Mouse (Mus musculus): ENCODE measurements around the gene Srgap1. TPM values are rescaled to one million over a fixed set of nuclear protein-coding genes. Genes with fewer than 3 reads are reported as not detected.

Gene Srgap1
- total and polyA plus RNA-seq, 2 experiments from 2014 or later = 18.8 to 24.4 TPM

DNA sequence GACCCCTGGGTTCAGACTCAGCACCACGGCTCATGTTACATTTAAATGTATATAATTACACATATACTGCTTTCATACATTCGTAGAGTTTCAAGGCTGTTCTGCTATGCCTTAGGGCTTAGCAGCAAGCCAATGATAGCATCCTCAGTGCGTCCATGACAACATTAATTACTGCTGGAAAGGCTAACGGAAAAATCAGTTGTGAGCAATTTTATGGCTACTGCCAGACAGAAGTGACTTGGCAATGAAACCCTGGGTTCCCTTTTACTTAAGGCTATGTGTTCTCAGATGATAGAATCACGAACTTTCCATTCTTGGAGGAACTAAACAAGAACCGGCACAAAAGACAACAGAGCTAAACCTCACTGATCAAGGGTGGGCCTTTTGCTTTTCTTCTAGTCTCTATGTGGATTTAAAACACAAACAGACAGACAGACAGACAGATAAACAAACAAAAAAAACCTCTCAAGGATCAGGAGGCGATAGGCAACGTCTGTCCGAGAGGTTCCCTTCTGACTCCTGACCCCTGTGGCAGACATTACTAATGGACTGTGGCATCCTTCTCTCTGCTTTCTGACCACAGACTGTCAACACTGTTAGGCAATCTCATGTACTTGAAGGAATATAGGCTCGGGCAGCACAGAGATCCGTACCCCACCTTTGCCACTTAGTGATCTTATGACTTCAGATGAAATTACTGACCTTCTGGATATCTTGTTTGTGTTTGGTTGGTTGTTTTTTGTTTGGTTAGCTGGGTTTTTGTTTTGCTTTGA is 85.8 kb downstream of the Srgap1 start:
- H3K27ac ChIP-seq = no peak overlapping the region

DNA sequence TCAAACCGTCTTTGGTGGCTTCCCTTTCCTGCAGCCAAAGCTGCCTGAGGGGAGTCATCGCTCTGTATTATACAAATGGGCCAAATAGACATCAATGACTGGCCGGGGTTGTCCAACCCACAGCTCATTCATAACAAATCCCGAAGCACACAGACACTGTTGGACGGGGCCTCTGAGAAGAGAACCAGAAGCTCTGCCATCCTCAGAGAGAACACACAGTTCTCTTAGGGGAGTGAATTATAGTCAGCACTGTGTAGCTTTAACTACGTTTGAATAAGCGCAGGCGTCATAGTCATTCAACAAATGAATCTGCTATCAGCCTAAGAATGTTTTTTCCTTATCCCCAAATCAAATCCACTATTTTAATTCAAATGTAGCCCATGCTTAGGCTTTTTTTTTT is 88.4 kb downstream of the Srgap1 start:
- DNase-seq (ENCODE audit: low spot score) = no peak
- no peak overlapping the region for H3K4me3 ChIP-seq (ENCODE audit: low read length)
- no peak overlapping the region for H3K9ac ChIP-seq (replicated peaks; ENCODE audit: low read length)
- no peaks in the 10 kb centered on the region for H3K36me3 ChIP-seq (ENCODE audit: insufficient read depth, low read length)
- no peak overlapping the region for H3K27ac ChIP-seq
- H3K27me3 ChIP-seq (ENCODE audit: insufficient read depth, low read length) = no peaks in the 10 kb centered on the region
- WGBS = 68% methylated on average over 8 of the region's 8 CpGs
- no peak for TF ChIP-seq CTCF (IDR thresholded peaks at IDR 0.05; ENCODE audit: low read depth)
- peaks cover 14% of the 10 kb centered on the region for H3K4me1 ChIP-seq (ENCODE audit: insufficient read depth, low read length)
- no peaks in the 10 kb centered on the region for H3K9me3 ChIP-seq (ENCODE audit: low read length)
- ATAC-seq = no peak
- no peak overlapping the region for H3K4me2 ChIP-seq (ENCODE audit: low read depth, low read length)

More for the DNA sequence above, 85.8 kb downstream of the Srgap1 start:
- ATAC-seq = no peak
- no peaks in the 10 kb centered on the region for H3K36me3 ChIP-seq (ENCODE audit: insufficient read depth, low read length)
- H3K27me3 ChIP-seq (ENCODE audit: insufficient read depth, low read length) = no peaks in the 10 kb centered on the region
- 51% methylated on average over 11 of the region's 11 CpGs for WGBS
- DNase-seq (ENCODE audit: low spot score) = no peak
- H3K9me3 ChIP-seq (ENCODE audit: low read length) = no peaks in the 10 kb centered on the region
- no peak for TF ChIP-seq CTCF (IDR thresholded peaks at IDR 0.05; ENCODE audit: low read depth)
- no peak overlapping the region for H3K4me3 ChIP-seq (ENCODE audit: low read length)
- H3K4me1 ChIP-seq (ENCODE audit: insufficient read depth, low read length) = peaks cover 9% of the 10 kb centered on the region; the same call in 1 of the 2 replicates
- no peak overlapping the region for H3K4me2 ChIP-seq (ENCODE audit: low read depth, low read length)
- no peak overlapping the region for H3K9ac ChIP-seq (replicated peaks; ENCODE audit: low read length)

DNA sequence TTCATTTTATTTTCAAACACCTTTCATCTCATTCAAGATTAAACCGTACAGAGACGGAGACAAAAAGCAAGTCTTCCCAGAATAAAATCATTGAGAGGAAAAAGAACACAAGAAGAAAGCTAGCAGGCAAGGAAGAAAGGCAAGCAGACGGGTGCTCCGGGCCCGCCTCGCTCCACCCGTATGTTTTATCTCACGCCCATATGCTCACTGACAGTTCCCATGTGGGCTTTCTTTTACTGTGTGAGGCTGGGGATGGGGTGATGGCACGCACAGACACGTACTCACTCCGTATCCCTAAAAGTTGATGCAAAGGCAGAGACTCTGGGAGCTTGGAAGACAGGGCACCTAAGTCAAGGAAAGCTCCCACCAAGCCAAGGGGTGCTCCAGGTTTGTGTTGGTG is 90.6 kb downstream of the Srgap1 start:
- Histone ChIP-seq H3K4me3 (ENCODE audit: low read length) (no peak overlapping the region), H3K4me2 (ENCODE audit: low read depth, low read length) (no peak overlapping the region), H3K27me3 (ENCODE audit: insufficient read depth, low read length) (no peaks in the 10 kb centered on the region), H3K36me3 (ENCODE audit: insufficient read depth, low read length) (no peaks in the 10 kb centered on the region), H3K27ac (no peak overlapping the region), H3K9ac (replicated peaks; ENCODE audit: low read length) (no peak overlapping the region), H3K4me1 (ENCODE audit: insufficient read depth, low read length) (peaks cover 13% of the 10 kb centered on the region), H3K9me3 (ENCODE audit: low read length) (no peaks in the 10 kb centered on the region)
- no peak for DNase-seq (ENCODE audit: low spot score)
- WGBS = 59% methylated on average over 11 of the region's 11 CpGs
- no peak for ATAC-seq
- no peak for TF ChIP-seq CTCF (IDR thresholded peaks at IDR 0.05; ENCODE audit: low read depth)

DNA sequence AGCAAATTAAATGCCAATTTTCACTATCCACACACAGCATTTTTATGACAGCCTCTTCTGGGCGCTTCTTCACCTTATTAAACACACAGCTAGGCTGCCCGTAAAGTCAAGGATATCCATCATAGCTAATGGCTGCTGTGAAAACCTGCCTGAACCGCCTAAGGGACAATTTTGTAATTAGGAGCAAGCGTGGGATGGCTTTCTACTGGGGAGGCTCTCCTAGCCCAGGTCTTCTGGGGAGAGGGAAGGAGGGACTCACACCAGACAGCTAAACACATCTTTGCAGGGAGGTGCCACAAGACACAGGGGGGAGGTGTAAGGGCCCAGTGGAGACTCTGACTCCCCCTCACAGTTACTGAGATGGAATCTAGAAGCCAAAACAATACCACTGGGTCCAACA is 91.4 kb downstream of the Srgap1 start:
- Histone ChIP-seq H3K27ac (no peak overlapping the region), H3K36me3 (ENCODE audit: insufficient read depth, low read length) (no peaks in the 10 kb centered on the region), H3K27me3 (ENCODE audit: insufficient read depth, low read length) (no peaks in the 10 kb centered on the region)

DNA sequence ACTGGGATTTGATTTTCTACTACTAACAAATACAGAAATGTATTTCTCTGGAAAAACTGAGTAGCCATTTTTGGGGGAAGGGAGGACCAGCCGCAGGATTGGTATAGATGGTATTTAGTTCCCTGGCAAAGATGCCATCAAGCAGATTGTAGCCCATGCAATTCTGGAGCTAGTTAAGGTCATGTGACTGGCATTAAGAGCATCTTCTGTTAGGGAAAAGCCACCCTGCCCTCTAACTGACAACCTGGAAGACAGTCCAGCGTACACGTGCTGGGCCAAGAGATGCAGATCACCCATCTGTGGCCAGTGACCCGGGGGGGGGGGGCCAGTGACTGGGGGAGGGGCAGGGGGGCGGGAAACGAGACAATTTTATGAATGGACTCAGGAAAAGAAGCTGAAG is 92.2 kb downstream of the Srgap1 start:
- no peaks in the 10 kb centered on the region for H3K9me3 ChIP-seq (ENCODE audit: low read length)
- H3K4me1 ChIP-seq (ENCODE audit: insufficient read depth, low read length) = peaks cover 6% of the 10 kb centered on the region; the same call in 1 of the 2 replicates
- H3K4me3 ChIP-seq (ENCODE audit: low read length) = no peak overlapping the region
- H3K9ac ChIP-seq (replicated peaks; ENCODE audit: low read length) = no peak overlapping the region
- H3K27ac ChIP-seq = 0 out of 2 replicates have a peak overlapping the region, but pooled peaks have one; percentile 26
- H3K36me3 ChIP-seq (ENCODE audit: insufficient read depth, low read length) = no peaks in the 10 kb centered on the region
- no peak for TF ChIP-seq CTCF (IDR thresholded peaks at IDR 0.05; ENCODE audit: low read depth)
- H3K4me2 ChIP-seq (ENCODE audit: low read depth, low read length) = no peak overlapping the region
- DNase-seq (ENCODE audit: low spot score) (no peak), ATAC-seq (no peak)
- no peaks in the 10 kb centered on the region for H3K27me3 ChIP-seq (ENCODE audit: insufficient read depth, low read length)
- whole genome bisulfite sequencing = 62% methylated on average over 6 of the region's 6 CpGs

More for the DNA sequence above, 91.4 kb downstream of the Srgap1 start:
- H3K4me2 ChIP-seq (ENCODE audit: low read depth, low read length) = no peak overlapping the region
- ATAC-seq = peak; percentile 12; the same call in 1 of the 2 replicates
- no peaks in the 10 kb centered on the region for H3K9me3 ChIP-seq (ENCODE audit: low read length)
- H3K4me3 ChIP-seq (ENCODE audit: low read length) = no peak overlapping the region
- H3K9ac ChIP-seq (replicated peaks; ENCODE audit: low read length) = no peak overlapping the region
- DNase-seq (ENCODE audit: low spot score) = no peak
- 65% methylated on average over 4 of the region's 4 CpGs for WGBS
- no peak for TF ChIP-seq CTCF (IDR thresholded peaks at IDR 0.05; ENCODE audit: low read depth)
- peaks cover 6% of the 10 kb centered on the region; the same call in 1 of the 2 replicates for H3K4me1 ChIP-seq (ENCODE audit: insufficient read depth, low read length)

DNA sequence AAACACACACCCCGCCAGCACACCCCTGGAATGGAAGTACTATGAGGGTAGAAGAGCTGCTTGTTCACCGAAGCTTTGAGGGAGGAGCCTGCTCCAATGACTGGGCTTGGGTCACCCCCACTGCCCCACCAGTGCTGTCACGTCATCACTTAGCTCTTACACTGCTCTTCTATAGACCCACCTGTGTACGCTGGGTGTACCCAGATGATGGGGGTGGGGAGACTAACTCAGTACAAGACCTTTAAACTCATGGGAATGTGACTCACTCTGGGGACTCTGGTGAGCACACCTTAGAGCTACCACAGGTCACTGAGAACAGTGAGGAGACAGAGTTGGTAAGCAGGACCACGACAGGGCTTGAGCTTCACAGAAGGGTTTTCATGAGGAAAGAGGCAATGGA is 94.1 kb downstream of the Srgap1 start:
- ATAC-seq = 0 out of 2 replicates have a peak, but pooled peaks have one; percentile 30
- Histone ChIP-seq H3K27ac (no peak overlapping the region), H3K4me3 (ENCODE audit: low read length) (no peak overlapping the region), H3K36me3 (ENCODE audit: insufficient read depth, low read length) (no peaks in the 10 kb centered on the region), H3K4me2 (ENCODE audit: low read depth, low read length) (no peak overlapping the region), H3K9me3 (ENCODE audit: low read length) (no peaks in the 10 kb centered on the region), H3K4me1 (ENCODE audit: insufficient read depth, low read length) (peaks cover 6% of the 10 kb centered on the region; the same call in 1 of the 2 replicates), H3K9ac (replicated peaks; ENCODE audit: low read length) (no peak overlapping the region), H3K27me3 (ENCODE audit: insufficient read depth, low read length) (no peaks in the 10 kb centered on the region)
- no peak for DNase-seq (ENCODE audit: low spot score)
- TF ChIP-seq CTCF (IDR thresholded peaks at IDR 0.05; ENCODE audit: low read depth) = no peak
- WGBS = 96% methylated on average over 5 of the region's 5 CpGs

DNA sequence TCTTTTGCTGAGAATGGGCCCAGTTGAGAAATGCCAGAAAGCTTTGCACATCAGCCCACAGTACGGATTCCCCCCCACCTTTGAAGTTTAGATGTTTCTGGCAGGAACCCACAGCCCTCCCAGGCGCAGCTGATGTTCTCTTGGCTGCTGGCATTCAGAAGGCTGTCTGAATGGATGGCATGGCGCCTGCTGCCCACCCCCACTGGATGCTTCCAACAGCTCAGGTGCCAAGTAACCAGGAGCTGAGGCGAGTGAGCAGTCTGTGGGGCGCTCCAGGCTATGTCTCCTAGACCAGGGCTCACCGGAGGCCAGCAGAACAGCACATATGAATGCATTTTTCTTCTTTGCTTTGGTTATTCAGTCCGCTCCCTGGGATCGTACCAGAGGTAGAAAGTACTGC is 100.9 kb downstream of the Srgap1 start:
- peak; percentile 89 for ATAC-seq
- H3K4me3 ChIP-seq (ENCODE audit: low read length) = no peak overlapping the region
- H3K4me1 ChIP-seq (ENCODE audit: insufficient read depth, low read length) = peaks cover 12% of the 10 kb centered on the region; the same call in 1 of the 2 replicates
- no peak overlapping the region for H3K9ac ChIP-seq (replicated peaks; ENCODE audit: low read length)
- H3K4me2 ChIP-seq (ENCODE audit: low read depth, low read length) = 0 out of 2 replicates have a peak overlapping the region, but pooled peaks have one; percentile 8
- 52% methylated on average over 8 of the region's 8 CpGs for WGBS
- DNase-seq (ENCODE audit: low spot score) = peak; percentile 85
- no peak overlapping the region; the same call in 1 of the 2 replicates for H3K27ac ChIP-seq
- no peaks in the 10 kb centered on the region for H3K27me3 ChIP-seq (ENCODE audit: insufficient read depth, low read length)
- H3K36me3 ChIP-seq (ENCODE audit: insufficient read depth, low read length) = no peaks in the 10 kb centered on the region
- no peak for TF ChIP-seq CTCF (IDR thresholded peaks at IDR 0.05; ENCODE audit: low read depth)
- no peaks in the 10 kb centered on the region for H3K9me3 ChIP-seq (ENCODE audit: low read length)
